Mouse (Mus musculus): ENCODE results near the gene Trim30a. TPM values are rescaled to one million over a fixed set of nuclear protein-coding genes. Genes with fewer than 3 reads are reported as not detected.
"Not testable (repeated sequence)": the region's sequence is repeated elsewhere in the genome, so short reads cannot be mapped to it uniquely, and the experiment has no call there.

Trim30a gene
- polyA plus RNA-seq (2015; fragmentation: Nextera tagmentation; extraction: Ambion mirVana): 0.92 and 1.9 TPM in 2 replicates

DNA sequence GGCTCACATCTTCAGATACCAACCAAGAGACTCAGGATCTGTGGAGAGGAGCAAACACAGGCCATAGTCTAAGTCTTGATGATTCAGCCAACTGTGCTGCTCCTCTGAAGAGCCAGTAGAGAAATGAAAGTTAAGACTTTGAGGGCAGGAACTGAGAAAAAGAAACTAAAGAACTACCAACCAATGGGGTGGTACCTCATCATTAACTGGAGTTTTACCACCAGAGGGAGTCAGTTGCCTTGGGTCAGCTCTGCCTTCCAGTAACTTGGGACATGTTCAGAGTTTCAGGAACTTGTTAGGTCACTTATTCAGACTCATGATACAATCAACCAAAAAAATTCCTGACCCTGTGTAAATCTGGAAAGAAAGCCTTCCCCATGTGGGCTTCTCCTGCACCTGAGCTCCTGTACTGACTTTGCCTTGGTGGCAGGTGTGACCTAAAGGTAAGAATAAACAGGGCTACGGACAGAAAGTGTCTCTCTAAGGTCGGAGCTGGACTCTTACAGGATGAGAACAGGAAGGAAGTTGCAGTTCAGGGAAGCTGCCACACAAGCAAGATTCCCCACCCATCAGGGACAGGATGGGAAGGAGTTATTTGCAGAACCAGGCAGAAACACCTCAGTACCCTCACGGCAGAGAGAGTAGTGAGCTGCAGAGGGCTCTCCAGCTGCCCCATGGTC lies at the start of gene Trim30a:
TSS of gene Trim30a (minus strand) at position 129 of the 680 bp plus-strand sequence.
- H3K27me3 ChIP-seq: no peaks in the 10 kb centered on the region
- H3K4me2 ChIP-seq: peak within 1 kb of the TSS; percentile 27; the same call in 1 of the 2 replicates
- no peaks in the 10 kb centered on the region for H3K36me3 ChIP-seq
- no peaks in the 10 kb centered on the region for H3K9me3 ChIP-seq (replicated peaks)
- no peak within 1 kb of the TSS for H3K9ac ChIP-seq
- ATAC-seq (replicated peaks; ENCODE audit: insufficient number of reproducible peaks, insufficient read depth, low FRiP score, low read depth): no peak; the same call in 1 of the 2 replicates
- no peaks in the 10 kb centered on the region for H3K4me1 ChIP-seq (replicated peaks)
- H3K4me3 ChIP-seq: peak within 1 kb of the TSS; percentile 11; the same call in 1 of the 2 replicates
- WGBS: 63% methylated on average over 3 of the region's 3 CpGs
- no peak within 1 kb of the TSS for H3K27ac ChIP-seq

DNA sequence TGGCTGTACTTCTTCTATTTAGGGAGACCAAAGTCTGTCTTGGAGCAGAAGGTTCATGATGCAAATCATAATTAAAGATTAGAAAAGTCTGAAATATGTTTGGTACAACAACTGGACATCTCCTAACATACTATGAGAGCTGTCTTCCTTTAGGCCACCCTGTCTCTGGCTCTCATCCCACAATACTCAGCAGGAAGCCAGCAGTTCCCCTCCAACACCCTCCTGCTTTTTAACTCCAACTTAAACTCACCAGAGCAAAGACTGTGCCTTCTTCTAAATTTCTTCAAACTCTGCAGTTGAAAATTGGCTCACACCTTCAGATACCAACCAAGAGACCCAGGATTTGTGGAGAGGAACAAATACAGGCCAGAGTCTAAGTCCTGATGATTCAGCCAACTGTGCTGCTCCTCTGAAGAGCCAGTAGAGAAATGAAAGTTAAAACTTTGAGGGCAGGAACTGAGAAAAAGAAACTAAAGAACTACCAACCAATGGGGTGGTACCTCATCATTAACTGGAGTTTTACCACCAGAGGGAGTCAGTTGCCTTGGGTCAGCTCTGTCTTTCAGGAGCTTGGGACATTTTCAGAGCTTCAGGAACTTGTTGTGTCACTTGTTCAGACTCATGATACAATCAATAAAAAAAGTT lies 42.5 kb upstream of the Trim30a start, which contains the start of gene Trim30d:
TSS of gene Trim30d (minus strand) at position 429 of the 645 bp plus-strand sequence.
- H3K4me1 ChIP-seq (replicated peaks); H3K9me3 ChIP-seq (replicated peaks); H3K27me3 ChIP-seq; H3K9ac ChIP-seq; ATAC-seq (replicated peaks; ENCODE audit: insufficient number of reproducible peaks, insufficient read depth, low FRiP score, low read depth); H3K36me3 ChIP-seq; H3K4me3 ChIP-seq; H3K27ac ChIP-seq; H3K4me2 ChIP-seq: not testable (repeated sequence)

DNA sequence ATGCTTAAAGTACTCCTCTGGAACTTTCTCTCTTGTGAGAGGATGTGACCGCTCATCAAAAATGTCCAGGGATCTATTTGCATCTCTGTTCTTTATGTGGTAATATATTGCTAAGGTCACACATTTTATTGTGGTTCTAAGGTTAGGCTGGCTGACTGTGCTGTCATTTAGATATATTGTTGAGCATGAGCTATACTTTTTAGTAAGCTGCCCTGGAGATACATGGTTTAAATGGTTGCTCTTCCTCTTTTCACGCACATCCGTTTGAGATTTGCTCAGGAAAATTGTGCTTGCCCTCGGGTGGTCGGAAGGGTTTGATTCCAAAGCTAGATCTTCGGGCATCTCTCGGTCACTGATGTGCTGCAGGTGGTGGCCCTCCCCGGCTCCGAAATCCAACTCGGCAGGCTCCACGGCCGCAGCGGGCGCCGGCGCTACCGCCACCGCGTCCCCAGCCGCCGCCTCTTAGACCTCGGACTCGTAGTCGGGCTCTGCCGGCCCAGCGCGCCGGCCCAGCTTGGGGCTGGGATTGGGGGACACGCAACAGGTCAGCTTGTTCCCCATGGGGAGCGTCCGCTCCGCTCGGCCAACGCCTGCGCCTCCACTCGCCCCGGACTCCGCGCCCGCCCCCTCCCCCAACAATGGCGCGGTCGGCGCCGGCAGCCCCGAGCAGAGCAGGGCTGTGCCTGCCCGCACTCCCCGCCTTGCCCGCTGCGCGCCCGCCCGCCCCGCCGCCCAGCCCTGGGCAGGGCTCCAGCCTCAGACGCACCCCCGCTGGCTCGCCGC lies 36.8 kb upstream of the Trim30a start:
- Histone ChIP-seq H3K4me1 (replicated peaks) (no peaks in the 10 kb centered on the region), H3K4me2 (peak overlapping the region; percentile 81), H3K27me3 (0 out of 2 replicates have a peak, but pooled peaks cover 2% of the 10 kb centered on the region), H3K9me3 (replicated peaks) (no peaks in the 10 kb centered on the region), H3K36me3 (no peaks in the 10 kb centered on the region), H3K9ac (peak overlapping the region; percentile 51), H3K4me3 (peak overlapping the region; percentile 57), H3K27ac (no peak overlapping the region)
- ATAC-seq (replicated peaks; ENCODE audit: insufficient number of reproducible peaks, insufficient read depth, low FRiP score, low read depth): no peak; the same call in 1 of the 2 replicates
- 2% methylated on average over 57 of the region's 59 CpGs for WGBS

DNA sequence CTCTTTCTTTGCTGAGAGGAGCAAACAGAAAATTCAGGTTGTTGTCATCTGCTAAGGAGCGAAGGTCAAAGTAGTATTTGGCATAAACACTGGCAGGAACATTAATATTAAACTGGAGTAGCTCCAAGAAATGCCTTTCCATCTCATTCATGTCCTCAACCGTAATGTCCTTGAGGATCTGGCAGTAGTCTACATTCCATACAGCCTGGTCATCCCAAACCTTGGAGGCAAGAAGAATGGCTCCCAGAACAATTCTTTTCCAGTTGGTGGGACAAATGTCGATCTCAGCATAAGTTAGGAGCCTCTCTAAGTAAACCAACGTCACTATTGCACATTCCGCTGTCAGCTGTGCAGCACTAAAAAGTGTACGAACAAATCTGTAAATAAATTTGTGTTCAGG lies 36.2 kb upstream of the Trim30a start:
- WGBS: 61% methylated on average over 6 of the region's 6 CpGs
- not testable (repeated sequence) for ATAC-seq (replicated peaks; ENCODE audit: insufficient number of reproducible peaks, insufficient read depth, low FRiP score, low read depth)

DNA sequence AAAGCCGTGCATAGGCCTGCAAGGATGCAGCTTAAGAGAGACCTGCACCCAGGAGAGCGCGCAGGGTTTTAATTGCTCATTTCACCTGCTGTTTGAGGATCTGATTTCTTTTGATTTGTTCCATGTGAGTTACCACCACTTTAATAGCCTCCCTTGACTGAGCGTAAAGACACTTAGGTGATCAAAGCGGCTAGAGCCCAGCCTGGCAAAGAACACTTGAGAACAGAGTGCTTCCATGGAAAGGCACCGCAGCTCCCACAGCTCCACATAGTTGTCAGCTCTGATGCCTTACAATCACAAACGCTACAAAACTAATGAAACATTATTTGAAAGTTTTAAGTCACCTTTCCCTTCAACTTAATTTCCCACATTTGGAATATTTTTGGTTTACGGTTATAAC lies 34.5 kb upstream of the Trim30a start:
- H3K4me3 ChIP-seq; H3K4me2 ChIP-seq; ATAC-seq (replicated peaks; ENCODE audit: insufficient number of reproducible peaks, insufficient read depth, low FRiP score, low read depth); H3K4me1 ChIP-seq (replicated peaks); H3K36me3 ChIP-seq; H3K27ac ChIP-seq; H3K27me3 ChIP-seq; H3K9ac ChIP-seq; H3K9me3 ChIP-seq (replicated peaks): not testable (repeated sequence)
- 67% methylated on average over 7 of the region's 8 CpGs for WGBS

More for the DNA sequence above, 36.2 kb upstream of the Trim30a start:
- H3K27me3 ChIP-seq; H3K4me3 ChIP-seq; H3K9me3 ChIP-seq (replicated peaks); H3K4me1 ChIP-seq (replicated peaks); H3K4me2 ChIP-seq; H3K9ac ChIP-seq; H3K36me3 ChIP-seq; H3K27ac ChIP-seq: not testable (repeated sequence)

DNA sequence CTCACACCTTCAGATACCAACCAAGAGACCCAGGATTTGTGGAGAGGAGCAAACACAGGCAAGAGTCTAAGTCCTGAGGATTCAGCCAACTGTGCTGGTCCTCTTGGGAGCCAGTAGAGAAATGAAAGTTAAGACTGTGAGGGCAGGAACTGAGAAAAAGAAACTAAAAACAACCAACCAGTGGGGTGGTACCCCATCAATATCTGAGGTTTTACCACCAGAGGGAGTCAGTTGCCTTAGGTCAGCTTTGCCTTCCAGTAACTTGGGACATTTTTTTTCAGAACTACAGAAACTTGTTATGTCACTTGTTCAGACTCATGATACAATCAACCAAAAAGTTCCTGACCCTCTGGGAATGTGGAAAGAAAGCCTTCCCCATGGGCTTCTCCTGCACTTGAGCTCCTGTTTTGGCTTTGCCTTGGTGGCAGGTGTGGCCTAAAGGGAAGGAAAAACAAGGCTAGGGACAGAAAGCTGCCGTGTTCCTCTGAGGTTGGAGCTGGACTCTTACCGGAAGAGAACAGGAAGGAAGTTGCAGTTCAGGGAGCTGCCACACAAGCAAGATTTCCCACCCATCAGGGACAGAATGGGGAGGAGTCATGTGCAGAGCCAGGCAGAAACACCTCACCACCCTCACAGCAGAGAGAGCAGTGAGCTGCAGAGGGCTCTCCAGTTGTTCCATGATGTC lies 18.9 kb downstream of the Trim30a start:
- 0 out of 2 replicates have a peak, but pooled peaks have one; percentile 55 for ATAC-seq (replicated peaks; ENCODE audit: insufficient number of reproducible peaks, insufficient read depth, low FRiP score, low read depth)
- Histone ChIP-seq H3K9me3 (replicated peaks) (no peaks in the 10 kb centered on the region), H3K27ac (peak overlapping the region; percentile 39; the same call in 1 of the 2 replicates), H3K4me3 (peak overlapping the region; percentile 6; the same call in 1 of the 2 replicates), H3K36me3 (no peaks in the 10 kb centered on the region), H3K4me2 (peak overlapping the region; percentile 17; the same call in 1 of the 2 replicates), H3K9ac (no peak overlapping the region), H3K27me3 (no peaks in the 10 kb centered on the region), H3K4me1 (replicated peaks) (no peaks in the 10 kb centered on the region)
- 30% methylated on average over 2 of the region's 2 CpGs for WGBS

DNA sequence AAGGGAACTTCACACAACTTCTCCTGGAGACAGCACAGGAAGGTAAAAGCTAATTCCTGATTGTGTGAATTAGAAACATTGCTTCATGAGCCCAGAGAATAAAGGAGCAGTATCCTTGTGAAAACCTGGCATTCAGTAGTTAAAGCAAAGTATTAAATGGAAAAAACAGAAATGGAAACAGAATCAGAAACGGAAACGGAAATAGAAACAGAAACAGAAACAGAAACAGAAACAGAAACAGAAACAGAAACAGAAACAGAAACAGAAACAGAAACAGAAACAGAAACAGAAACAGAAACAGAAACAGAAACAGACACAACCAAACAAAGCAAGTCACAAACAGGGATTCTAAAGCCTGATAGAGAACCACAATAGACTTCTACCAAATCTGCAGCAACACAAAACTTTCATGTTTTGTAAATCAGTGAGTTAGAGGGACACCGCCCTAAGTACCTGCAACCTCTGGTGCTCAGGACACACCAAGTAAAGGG lies 60.5 kb downstream of the Trim30a start:
- Histone ChIP-seq H3K9ac (no peak overlapping the region), H3K36me3 (no peaks in the 10 kb centered on the region), H3K4me1 (replicated peaks) (no peaks in the 10 kb centered on the region), H3K27me3 (no peaks in the 10 kb centered on the region), H3K9me3 (replicated peaks) (no peaks in the 10 kb centered on the region), H3K4me3 (no peak overlapping the region), H3K27ac (no peak overlapping the region), H3K4me2 (no peak overlapping the region)
- ATAC-seq (replicated peaks; ENCODE audit: insufficient number of reproducible peaks, insufficient read depth, low FRiP score, low read depth): no peak
- 91% methylated on average over 3 of the region's 3 CpGs for WGBS

DNA sequence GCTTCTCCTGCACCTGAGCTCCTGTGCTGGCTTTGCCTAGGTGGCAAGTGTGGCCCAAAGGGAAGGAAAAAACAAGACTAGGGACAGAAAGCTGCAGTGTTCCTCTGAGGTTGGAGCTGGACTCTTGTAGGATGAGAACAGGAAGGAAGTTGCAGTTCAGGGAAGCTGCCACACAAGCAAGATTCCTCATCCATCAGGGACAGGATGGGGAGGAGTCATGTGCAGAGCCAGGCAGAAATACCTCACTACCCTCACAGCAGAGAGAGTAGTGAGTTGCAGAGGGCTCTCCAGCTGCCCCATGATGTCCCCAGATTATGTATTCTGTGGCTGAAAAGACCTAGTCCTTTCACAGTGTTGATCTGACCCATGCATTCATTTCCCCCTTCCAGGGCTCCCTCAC lies 63.9 kb downstream of the Trim30a start:
- Histone ChIP-seq H3K4me2 (no peak overlapping the region), H3K9me3 (replicated peaks) (no peaks in the 10 kb centered on the region), H3K27me3 (no peaks in the 10 kb centered on the region), H3K36me3 (no peaks in the 10 kb centered on the region), H3K27ac (no peak overlapping the region), H3K4me1 (replicated peaks) (no peaks in the 10 kb centered on the region), H3K4me3 (no peak overlapping the region), H3K9ac (no peak overlapping the region)
- ATAC-seq (replicated peaks; ENCODE audit: insufficient number of reproducible peaks, insufficient read depth, low FRiP score, low read depth): no peak

DNA sequence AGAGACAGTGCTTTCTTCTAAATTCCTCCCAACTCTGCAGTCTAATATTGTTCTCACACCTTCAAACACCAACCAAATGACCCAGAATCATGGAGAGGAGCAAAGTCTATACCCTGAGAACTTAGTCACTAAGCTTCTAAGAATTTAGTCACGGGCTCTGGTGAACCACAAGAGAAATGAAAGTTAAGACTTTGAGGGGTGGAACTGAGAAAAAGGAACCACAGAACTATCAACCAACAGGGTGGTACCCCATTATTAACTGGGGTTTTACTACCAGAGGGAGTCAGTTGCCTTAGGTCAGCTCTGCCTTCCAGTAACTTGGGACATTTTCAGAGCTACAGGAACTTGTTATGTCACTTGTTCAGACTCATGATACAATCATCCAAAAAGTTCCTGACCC lies 64.3 kb downstream of the Trim30a start, which contains the start of gene Trim30c:
TSS of gene Trim30c (minus strand) at position 140 of the 400 bp plus-strand sequence.
- 60% methylated on average over 1 of the region's 1 CpGs for WGBS
- Histone ChIP-seq H3K4me3 (no peak within 1 kb of the TSS), H3K36me3 (no peaks in the 10 kb centered on the region), H3K9ac (no peak within 1 kb of the TSS), H3K4me1 (replicated peaks) (no peaks in the 10 kb centered on the region), H3K27ac (no peak within 1 kb of the TSS), H3K27me3 (no peaks in the 10 kb centered on the region), H3K9me3 (replicated peaks) (no peaks in the 10 kb centered on the region), H3K4me2 (no peak within 1 kb of the TSS)
- no peak for ATAC-seq (replicated peaks; ENCODE audit: insufficient number of reproducible peaks, insufficient read depth, low FRiP score, low read depth)

DNA sequence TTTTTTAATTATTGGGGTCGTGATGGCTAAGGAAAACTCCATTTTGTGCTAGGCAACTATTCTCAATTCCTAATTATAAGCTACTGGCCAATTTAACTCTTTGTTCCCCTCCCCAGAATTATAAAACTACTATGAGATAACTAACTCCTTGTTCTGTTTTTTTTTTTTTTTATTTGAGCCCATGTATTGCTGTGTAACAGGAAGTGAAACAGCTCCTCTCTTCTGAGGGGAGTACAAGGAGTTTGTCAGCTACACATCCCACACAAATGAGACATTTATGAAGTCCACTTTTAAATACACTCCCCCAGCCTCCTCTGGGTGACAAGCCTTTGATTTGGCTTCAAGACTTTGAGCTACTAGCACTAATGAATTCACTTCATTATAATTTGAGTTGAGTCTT lies 66.5 kb downstream of the Trim30a start:
- H3K4me1 ChIP-seq (replicated peaks): no peaks in the 10 kb centered on the region
- 73% methylated on average over 1 of the region's 1 CpGs for WGBS
- ATAC-seq (replicated peaks; ENCODE audit: insufficient number of reproducible peaks, insufficient read depth, low FRiP score, low read depth): no peak

More for the DNA sequence above, 66.5 kb downstream of the Trim30a start:
- Histone ChIP-seq H3K36me3 (no peaks in the 10 kb centered on the region), H3K9ac (no peak overlapping the region), H3K9me3 (replicated peaks) (no peaks in the 10 kb centered on the region), H3K27me3 (no peaks in the 10 kb centered on the region), H3K4me2 (no peak overlapping the region), H3K27ac (no peak overlapping the region), H3K4me3 (no peak overlapping the region)
